Mouse (Mus musculus) kidney, adult 9 months (tissue): ENCODE data around the gene Zcchc7.
A peak's percentile ranks its signal among the peaks of the same experiment; 100 is the strongest.

Source experiments
- DNase-seq: peaks from one replicate; pipeline ENCODE4 v3.0.0; 2022

Gene Zcchc7

DNA sequence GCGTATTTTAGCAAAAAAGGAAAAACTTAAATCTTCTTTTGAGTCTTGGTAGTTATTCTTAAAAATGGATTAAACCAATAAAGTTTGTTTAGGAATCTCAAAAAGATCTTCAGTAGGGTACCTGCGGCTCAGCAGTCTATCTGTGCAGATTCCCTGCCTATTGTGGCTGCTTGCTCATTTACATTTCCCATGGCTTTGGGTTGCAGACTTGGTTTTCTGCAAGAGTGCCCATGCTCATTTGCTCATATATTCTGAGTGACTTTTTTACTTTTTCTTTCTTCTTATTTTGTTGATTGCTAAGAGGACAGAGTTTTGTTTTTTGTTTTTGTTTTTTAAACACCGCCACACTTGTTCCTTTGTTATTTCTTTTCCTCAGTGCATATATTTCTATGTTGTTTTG is 19.2 kb downstream of the Zcchc7 start:
- no peak for DNase-seq

DNA sequence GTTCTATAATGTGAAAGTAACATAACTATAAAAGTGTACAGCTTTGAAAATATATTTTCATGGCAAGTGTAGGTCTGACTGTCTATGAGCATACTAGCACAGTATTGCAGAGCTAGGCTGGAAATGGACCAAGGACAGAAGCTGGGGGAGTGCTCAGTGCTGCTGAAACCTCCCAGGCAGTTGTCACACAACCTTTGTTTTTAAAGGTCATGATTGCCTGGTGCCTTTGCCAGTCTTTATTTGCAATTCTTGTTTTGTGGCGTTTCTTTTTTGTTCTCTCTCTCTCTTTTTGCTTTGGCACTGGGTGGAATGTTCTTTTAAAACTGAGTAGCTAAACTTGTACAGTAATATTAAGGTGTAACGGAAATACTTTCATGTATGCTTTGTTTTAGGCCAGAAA is 21.0 kb downstream of the Zcchc7 start:
- DNase-seq, result peak; percentile 64

- no peak for DNase-seq
Measured at GRCm38 (mm10) chr4:44777101-44777500, 21.4 kb downstream of the Zcchc7 start.

- DNase-seq, result no peak
Measured at GRCm38 (mm10) chr4:44777711-44778110, 22.0 kb downstream of the Zcchc7 start.

DNA sequence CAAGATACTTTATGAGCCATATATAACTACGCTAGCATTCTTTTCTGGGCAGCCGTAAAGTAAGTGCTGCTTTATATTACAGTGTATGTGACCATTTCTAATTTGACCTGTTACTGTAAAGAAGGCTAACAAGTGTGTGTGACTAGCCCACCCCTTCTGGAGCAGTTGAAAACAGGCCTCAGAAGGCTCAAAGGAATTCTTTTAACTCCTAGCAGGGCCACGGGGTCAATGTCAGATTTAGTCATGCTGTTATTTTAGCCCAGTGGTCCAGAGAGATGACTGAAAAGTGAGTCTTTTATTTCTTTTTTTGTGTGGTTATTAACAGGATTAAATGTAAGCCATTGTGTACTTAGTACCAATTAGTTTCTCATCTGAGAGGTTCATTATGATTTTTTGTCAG is 22.6 kb downstream of the Zcchc7 start:
- DNase-seq, result no peak

- DNase-seq, result peak; percentile 11
Measured at GRCm38 (mm10) chr4:44780462-44781157, 24.9 kb downstream of the Zcchc7 start.

DNA sequence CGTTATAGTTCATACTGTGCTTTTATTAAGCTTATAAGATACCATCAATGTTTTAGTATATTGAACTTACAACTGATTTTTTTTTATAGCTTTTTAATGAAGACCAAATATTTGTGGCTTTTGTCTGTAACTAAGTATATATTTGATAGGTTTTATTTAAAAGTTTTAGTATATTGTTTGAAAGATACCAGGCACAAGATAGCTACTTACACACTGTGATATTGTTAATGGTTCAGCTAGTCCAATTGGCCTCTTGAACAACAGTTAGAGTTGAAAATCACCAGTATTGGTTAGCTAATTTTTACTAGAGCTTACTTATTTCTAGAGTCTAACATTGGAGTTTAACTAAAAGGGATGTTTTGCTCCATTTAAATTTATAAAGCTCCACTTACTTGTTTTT is 25.8 kb downstream of the Zcchc7 start:
- DNase-seq, result peak; percentile 37

DNA sequence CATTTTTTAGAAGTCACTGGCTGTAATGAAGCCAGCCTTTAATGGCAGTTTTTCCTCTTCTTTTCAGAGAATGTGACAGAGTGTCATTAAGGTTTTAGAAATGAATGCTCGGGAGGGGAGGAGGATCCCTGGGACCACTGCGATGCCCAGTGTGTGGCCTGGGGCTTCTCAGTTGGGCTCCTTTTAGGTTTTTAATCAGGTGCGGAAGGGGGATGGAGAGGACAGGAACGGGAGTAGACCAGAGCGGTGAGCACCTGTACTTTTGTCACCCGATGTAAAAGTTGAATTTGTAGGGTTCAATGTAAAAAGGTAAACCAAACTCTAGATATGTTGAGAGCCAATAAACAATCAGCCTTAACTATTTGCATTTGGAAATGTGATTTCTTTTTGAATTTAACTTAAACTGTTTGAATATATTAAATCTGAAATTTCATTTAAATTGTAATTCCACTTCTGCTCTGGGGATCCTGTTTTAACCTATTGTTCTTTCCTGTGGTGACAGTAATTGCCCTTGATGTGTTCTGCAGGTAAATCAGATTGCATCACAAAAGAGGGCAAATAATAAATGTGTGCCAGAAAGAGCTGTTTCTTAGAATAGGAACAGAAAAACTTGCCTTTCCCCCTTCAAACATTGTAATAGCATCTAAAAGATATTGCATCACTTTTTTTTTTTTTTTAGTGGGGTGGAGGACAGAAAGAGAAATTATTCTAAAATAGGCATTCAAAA is 28.1 kb downstream of the Zcchc7 start:
- no peak for DNase-seq

DNA sequence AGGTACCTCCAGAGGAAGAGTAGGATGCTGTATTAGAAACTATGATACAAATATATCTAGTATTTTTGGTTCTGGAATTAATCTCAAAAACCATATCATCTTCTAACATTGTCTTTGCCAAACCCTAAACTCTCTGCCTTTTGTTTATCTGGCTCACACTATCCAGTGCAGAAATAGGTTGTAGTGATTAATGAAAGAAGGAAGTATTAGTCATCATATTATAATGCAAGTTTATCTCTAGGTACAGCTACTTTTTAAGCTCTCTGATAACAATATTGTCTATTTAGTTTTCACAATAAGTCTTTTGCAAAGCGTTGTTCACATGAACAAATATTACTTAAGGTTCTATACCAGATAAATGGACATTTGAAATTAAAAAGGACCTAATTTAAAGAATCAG is 57.2 kb downstream of the Zcchc7 start:
- DNase-seq, result no peak

GRCm38 (mm10) chr4:44813770-44814169 is 58.1 kb downstream of the Zcchc7 start:
- DNase-seq, result no peak

GRCm38 (mm10) chr4:44816584-44816983 is 60.9 kb downstream of the Zcchc7 start:
- no peak for DNase-seq

- DNase-seq, result no peak
Measured at GRCm38 (mm10) chr4:44830609-44831008, 74.9 kb downstream of the Zcchc7 start.

DNA sequence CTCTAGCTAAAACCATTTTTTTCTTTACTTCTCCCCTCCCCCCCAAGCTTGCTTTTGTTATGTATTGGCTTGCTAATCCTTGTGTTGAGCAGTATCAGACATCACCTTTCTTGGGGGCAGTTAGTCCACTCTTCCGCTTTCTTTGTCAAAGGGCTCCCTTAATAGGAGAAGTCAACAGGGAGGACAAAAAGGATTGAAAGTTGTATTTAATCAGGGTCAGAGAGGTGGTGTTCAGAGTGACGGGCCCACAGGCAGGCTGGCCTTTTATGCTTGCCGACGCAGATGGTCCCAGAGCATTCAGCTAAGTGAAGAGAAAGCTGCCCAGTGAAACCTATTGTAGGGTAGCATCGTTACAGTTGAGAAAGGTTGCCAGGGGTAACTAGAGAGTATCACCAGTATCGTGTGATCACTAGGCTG is 96.2 kb downstream of the Zcchc7 start:
- no peak for DNase-seq

DNA sequence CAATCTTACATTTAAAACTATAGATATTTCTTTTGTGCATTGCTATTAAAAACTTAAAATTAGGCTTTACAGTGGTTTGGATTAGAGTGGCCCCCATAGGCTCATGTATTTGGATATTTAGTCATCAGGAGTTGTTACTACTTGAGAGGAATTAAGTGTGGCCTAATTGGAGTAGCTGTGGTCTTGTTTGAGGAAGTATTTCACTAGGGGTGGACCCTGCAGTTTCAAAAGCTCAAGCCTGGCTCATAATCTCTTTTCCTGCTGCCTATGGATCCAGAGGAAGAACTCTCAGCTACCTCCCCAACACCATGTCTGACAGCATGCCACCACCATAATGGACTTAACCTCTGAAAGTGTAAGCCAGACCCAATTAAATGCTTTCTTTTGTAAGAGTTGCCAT is 115.9 kb downstream of the Zcchc7 start:
- DNase-seq, result no peak

GRCm38 (mm10) chr4:44872048-44872447 is 116.4 kb downstream of the Zcchc7 start:
- no peak for DNase-seq

- DNase-seq, result no peak
Measured at GRCm38 (mm10) chr4:44880065-44880623, 124.5 kb downstream of the Zcchc7 start.

DNA sequence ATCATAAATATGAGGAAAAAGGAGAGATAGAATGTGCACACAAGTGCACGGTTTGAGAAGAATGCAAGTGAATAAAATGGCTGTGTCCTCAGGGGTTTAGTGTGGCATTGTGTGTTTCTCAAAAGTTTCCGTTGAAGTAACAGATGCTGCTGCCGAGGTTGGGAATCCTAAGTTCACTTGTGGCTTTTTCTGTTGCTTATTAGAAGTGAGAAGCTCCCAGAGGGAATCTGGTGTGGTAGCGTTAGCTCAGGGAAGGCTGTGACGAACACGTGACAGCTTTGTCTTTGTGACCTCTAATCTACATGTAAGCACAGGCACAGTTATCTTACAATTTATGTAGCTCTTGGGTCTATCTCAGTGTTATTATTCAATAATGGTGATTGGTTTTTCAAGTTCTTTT is 130.5 kb downstream of the Zcchc7 start:
- DNase-seq, result no peak

DNA sequence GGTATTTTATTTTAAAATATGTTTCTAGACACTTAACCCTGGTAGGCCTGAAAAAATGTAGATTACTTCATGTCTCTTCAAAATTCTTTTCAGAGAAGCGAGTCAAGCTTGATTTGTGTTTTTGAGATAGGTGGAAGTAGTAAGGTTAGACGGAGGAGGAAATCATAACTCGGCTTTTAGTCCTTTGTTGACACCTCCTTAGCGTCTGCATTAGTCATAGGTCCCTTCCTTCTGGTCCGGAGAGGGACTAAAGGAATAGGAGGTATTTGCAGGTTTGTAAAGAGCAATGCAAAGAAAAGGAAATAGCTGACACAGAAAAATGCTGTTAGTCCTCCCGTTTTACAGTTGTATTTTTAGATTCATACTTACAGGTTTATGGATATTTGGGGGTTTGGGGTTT is 135.7 kb downstream of the Zcchc7 start:
- DNase-seq, result no peak

DNA sequence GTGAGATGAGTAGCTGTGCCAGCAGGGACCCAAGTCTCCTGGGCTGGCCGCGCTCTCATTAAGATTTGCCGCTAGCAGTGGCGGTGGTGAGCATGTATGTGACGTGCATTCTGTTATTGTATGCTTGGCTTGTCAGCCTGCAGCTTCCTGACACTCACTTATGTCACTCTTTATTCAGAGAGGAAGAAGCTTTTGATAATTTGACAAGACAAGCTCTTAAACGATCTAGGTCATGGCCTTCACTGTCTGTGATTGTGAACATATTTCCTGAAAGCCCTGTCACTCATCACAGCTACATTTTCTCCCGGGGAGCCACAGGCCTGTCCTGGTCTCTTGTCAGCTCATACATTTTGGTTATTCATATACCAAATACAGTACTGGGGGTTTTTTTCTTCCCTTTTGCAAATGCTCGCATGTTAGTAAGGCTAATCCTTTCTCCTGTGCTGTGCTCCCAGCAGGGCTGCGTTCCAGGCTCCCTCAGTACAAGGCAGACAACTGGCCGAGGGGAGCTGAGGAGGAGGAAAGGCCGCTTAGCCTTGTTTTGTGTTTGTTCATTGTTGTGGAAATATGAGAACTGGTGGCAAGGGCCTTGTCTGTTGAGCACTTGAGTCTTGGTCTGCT is 150.1 kb downstream of the Zcchc7 start:
- DNase-seq, result no peak

- DNase-seq, result no peak
Measured at GRCm38 (mm10) chr4:44906399-44906798, 150.7 kb downstream of the Zcchc7 start.

DNA sequence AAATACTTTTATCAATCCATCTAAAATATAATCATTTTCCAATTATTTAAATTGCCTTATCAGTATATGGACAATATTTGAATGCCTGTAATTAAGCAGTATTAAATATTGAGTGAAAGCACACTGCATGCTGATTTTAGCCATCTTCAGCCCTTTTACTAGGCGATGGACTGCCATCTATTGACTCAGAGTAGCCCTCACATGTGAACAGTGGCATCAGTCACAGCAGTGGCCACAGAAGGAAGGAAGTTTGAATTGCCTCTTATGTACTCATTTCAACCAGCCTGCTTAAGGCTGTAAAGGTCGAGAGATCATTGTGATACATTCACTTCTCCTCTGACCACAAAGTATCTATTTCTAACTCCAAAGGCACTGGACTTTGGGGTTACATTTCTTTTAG is 154.4 kb downstream of the Zcchc7 start:
- peak; percentile 25 for DNase-seq

GRCm38 (mm10) chr4:44910857-44911256 is 155.2 kb downstream of the Zcchc7 start:
- no peak for DNase-seq

DNA sequence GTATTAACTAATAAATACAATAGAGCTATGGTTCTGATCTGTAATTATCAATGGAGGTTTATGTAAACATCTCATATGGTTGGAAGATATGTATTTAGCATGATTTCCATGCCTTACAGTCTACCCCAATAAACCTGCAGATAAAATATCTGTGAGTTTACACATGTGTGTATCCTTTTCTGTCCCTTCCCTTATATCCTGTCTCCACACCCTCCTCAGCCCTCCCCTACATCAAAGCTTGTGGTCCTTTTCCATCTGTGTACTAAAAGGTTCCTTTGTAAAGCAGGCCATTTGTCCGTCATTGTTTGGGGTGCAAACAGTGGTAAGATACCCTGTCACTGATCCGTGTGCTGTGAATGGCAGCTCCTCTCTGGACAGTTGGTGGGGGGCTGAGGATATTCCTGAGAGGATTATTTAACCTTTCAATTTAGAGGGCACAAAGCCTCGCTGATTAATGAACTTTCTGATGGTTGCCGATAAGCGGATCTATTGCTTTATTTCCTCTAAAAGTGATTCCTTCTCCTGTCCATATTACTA is 161.7 kb downstream of the Zcchc7 start:
- DNase-seq, result no peak

DNA sequence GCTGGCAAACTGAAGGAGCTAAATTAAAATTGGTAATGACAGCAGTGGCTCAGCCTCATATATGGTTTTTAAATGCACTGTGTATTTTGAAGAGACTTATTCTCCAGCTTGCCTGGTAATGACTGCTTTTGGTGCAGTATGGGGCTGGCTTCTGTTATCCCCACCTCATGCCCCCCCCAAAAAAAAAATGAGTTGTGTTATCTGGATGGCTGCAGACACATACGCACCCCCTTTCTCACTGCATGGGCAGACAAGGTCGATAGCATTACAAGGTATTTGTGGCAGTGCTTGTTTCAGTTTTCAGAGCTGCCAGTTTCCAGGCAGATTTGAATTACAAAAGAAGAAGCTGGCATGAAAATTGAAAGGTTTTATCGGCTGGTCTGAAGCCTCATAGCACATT is 162.2 kb downstream of the Zcchc7 start:
- DNase-seq, result no peak
